Mouse (Mus musculus): ENCODE data around the gene Vwa3b.
A peak's percentile ranks its signal among the peaks of the same experiment; 100 is the strongest.

Vwa3b gene

DNA sequence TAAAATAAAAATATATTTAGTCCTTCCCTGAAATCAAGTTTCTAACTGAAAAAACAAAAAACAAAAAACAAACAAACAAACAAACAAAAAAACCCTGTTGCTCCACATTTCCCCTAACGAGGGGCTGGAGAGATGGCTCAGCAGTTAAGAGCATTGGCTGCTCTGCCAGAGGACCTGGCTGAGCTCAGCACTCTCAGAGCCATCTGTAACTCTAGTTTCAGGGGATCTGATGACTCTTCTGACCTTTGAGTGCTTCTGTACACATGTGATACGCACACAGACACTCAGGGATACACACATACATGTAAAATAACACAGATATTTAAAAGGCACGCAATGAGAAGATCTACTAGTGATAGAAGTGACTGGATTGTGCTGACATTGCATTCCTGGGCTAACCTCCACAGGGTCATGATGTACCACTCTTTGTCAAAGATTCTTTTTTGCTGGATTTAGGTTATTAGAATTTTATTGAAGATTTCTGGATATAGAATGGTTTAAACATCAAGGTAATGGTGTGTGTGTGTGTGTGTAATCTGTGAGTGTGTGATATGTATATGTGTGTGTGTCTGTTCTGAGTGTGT lies 14.7 kb upstream of the Vwa3b start:
- no peak for DNase-seq

DNA sequence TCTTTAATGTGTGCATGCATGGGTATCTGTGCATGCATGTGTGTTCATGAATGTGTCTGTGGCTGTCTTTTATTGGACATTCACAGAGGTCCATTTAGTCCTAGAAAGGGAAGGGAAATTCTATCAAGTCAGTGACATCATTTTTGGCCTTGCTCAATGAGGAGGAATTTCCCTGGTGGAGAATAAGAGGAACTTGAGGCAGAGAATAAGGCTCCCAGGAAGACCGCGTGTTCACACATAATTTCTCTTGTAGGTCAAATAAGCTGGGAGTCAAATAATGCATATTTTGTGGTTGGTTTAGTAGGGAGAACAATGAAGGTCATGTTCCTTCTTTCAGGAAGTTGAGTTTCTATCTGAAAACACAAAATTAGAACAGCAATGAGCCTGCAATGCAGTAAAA lies 13.4 kb upstream of the Vwa3b start:
- no peak for DNase-seq

DNA sequence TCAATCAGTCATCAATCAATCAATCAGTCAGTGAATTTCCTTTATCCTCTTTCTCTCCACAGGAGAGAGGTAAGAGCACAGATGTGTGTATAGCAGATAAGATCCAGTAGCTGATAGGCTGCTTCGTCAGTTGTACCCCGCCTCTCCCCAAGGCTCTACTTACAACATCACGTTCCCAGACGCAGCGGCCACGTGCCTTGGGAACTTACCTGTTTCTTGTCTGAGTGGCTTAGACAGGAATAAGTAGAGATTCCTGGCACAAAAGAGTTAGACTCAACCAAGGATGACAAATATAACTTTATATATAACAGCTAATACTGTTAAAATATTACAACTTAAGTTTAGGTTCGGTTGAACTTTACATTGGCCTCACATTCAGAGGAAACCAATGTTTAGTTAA lies 12.7 kb upstream of the Vwa3b start:
- DNase-seq = no peak

DNA sequence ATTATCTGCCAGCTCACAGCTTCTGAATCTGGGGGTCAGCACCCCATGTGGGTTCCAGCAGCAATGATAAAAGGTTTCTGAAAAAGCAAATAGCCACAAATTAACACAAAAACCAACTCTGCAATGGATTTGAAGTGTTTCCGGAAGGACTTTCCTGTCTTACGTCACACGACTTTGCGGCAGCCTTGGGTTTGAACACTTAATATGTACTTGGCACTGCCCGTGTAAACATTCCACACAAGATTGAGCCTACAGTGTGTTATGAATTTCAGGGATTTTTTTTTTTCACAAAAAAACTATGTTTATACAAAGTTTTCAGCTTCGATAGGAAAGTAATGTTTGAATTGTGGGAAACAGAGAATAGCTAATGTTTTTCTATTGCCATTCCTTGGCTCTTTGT lies 7.4 kb upstream of the Vwa3b start:
- DNase-seq = no peak

DNA sequence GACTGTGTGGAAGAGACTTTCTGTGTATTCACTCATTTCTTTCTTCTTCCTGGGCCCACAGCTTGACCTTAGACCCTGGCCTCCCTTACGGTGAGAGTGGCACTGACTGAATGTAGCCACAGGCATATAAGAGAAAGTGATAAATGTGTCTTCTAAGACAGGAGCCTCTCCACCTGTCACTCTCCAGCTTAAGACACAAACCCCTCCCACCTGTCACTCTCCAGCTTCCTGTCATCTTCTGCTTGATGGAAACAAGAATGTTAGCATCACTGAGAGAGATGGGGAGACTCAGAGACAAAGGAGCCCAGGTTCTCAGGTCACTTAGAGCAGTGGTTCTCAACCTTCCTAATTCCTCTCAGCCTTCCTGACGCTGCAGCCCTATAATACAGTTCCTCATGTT lies 3.7 kb upstream of the Vwa3b start:
- no peak for DNase-seq

DNA sequence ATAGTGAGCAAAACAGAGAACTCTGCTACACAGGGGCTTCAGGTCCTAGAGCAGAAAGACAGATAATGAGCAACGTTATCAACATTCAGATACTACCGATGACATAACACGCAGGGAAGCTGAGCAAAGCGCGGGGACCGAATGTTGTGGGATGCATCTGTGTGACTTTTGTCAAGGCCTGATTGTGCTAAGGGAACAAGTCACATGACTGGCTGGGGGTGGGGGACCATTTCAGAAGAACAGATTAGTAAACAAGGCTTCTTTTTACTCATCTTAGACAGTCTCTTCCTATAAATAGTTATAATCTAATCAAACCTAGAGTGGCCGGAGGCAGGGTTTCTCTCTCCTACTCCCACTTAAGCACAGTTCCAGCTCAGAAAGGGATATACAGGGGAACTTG lies 1.7 kb upstream of the Vwa3b start:
- no peak for DNase-seq

DNA sequence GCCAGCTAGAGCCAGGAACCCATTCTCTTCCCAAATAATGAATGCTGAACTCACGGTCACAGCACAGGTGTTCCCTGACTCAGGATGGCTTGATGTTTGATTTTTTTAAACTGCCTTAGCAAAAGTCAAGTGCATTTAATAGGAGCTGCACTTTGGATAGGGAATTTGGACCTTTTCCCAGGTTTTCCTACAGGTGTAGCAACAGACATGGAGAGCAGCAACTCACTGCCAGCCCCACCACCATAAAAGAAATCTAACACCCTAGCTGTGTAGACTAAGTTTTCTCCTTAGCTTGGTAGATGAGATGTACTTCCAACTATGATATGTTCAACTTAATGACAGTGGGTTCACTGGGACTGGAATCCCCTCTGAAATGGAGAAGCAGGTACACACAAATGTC lies 1.0 kb upstream of the Vwa3b start:
- DNase-seq = no peak

DNA sequence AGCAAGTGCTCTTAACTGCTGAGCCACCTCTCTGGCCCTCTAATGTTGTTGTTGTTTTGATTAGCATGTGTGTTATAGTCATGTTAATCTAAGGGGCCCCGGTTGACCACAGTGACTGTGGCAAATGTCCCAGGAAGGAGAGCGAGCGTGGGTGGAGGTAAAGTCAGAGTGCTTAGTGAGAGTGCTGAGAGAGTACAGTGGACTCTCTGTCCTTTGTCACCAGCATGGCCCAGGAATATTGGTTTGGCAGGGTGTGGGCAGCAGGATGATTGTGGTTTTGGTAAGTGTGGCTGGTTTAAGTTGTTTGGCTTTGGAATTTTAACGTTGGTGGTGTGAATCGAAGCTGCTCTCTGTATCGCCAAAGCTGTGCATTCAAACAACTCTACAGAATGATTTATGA lies 470 bp downstream of the Vwa3b start:
- DNase-seq = no peak

DNA sequence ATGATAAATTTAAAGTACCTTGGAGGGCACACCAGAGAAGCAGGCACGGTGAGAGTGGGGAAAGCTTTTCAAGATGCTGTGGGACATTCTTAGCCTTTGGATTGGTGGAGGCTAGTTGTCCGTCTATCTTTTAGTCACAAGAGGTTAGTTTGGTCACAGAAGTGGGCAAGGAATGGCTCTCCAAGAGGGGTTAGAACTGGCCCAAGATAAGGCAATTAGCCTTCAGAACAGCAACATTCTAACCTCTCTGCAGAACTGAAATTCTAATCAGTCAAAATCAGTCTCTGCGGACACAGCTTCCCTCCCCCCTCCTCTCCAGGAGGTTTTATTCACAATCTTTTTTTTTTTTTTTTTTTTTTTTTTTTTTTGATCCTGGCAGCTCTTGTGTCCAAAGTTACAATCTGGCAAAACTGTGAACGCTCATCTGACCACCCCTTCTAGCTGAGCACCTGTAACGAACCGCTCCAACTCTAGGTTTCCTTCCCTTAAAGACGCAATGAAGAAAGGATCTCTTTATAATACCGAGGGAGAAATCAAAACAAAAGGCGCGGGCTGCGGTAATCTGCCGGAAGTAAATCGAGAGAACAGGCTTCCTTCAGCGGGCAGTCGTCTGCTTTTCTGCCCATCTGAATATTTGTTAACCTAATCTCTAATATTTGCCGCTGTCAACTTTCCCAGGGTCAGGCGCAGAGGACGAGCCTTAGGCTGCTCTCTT lies 2.2 kb downstream of the Vwa3b start:
- no peak for DNase-seq

DNA sequence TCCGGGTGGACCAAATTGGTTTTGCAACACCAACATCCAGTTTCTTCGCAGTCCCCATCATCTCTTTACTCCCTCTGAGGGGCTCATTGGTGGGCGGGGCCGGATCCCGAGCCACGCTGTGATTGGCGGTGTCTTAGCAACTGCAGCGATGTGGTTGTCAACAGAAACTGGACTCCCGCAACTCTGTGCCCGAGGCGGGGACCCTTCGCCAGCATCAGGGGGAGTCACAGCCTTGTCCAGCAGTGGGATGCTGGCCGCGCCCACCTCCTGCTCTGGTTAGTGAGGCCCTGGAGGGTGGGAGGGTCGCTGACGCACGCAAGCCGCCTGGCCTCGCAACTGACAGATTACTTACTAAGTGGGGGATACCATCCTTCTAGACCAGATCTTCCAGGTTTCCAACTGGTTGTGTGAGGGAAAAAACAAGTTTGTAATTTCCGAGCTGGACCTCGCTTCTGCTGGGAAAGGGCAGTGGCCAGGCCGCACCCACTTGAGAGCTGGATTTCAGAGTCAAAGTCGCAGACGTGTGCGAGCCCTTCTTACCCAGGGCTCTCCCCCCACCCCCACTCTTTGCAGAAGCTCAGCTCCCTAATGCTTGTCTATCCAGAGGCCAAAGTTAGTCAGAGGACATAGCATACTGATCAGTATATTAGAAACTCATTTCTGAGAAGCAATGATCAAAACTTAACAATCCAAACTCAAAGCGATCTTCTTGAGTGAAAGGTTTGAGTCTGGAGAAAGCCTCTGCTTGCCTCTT lies 2.9 kb downstream of the Vwa3b start:
- peak; percentile 52 for DNase-seq

DNA sequence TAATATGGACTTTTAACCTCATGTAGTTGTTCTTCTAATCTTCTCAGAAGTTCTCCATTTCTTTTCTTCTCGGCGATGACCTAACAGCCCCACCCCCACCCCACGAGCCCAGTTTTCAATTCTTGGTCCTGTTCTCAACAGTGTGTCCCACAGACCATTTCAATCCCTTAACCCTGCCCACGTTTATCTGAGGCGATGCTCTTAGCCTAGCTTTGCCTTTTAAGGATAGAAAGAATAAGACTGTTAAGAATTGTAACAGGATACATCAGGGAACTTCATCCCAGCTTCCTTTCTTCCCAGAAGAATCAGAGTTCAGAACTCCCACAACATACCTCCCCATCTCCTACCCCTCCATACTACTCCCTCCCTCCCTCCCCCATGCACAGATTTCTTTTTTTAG lies 3.5 kb downstream of the Vwa3b start:
- no peak for DNase-seq

DNA sequence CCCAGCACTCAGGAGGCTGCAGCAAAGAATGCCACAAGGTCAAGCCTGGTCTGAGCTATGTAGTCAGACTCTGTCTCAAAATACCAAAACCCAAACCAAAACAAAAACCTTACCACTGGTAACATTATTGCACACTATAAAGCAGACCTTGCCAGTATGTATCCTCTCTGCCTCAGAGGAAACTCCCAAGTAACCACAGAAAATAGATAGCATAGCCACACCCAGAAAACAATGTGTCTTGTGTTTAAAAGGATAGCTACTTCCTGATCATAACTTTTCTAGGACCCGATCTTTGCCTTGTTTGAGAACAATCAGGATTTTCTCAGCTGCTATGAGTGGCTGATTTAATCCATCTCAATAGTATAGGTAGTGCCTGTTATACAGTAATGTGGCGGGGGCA lies 4.3 kb downstream of the Vwa3b start:
- DNase-seq = no peak

DNA sequence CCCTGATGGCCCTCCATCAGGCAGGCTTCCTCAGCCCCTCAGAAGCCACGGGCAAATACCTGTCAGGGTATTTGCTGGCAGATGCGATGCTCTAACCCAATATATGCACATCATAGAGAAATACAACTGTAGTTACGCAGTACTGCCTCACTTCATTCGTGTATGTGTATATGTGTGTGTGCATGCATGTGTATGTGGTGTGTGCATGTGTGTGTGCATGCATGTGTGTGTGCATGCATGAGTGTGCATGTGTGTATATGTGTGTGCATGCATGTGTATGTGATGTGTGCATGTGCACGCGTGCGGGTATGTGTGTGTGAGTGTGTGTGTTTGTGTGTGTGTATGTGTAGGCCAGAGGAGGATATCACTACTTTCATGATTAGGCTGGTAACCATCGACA lies 9.5 kb downstream of the Vwa3b start:
- no peak for DNase-seq

DNA sequence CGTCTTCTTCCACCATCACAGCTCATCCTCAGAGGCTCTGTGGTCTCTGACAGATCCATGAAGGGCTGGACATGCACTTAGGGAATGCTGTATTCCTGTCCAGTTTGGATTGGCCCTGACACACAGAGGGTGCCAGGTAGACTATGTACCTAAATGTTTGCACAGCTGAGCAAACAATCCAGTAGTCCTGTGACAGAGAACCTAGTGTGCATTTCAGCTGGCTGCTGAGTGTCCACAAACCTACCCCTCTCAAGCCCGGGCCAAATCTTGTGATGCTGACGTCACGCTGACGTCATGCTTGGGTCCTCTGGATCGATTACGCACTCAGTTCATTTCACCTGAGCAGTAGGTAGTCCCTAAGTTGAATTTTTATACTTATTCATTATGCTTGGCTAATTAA lies 14.7 kb downstream of the Vwa3b start:
- no peak for DNase-seq

DNA sequence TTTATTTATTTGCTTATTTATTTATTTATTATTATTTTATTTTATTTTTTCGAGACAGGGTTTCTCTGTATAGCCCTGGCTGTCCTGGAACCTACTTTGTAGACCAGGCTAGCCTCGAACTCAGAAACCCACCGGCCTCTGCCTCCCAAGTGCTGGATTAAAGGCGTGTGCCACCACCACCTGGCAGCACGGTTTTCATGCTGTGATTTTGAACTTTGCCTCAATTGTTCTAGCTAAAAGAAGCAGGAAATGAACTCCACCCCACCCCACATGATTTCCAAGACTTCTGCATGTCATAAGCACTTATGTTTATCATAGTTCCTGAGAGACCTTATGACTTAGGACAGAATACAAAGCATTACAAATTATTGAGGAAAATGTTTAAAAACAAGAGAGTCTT lies 15.5 kb downstream of the Vwa3b start:
- no peak for DNase-seq

DNA sequence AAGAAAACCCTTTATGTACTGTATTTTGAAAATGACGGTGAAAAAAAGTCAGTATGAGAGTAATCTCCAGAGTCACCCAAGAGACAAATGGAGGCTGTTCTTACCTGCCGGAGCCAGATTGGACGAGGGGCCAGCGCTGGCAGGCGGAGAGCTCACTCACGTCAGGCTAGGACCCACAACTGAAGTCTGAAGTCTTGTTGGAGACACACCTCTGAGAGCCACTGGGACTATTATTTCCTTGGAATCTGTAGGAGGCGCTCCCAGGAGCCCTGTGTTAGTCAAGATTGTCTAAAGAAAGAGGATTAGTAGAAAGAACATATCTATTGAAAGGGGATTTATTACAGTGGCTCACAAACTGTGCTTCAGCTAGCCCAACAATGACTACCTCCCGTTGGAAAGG lies 16.4 kb downstream of the Vwa3b start:
- DNase-seq = no peak

DNA sequence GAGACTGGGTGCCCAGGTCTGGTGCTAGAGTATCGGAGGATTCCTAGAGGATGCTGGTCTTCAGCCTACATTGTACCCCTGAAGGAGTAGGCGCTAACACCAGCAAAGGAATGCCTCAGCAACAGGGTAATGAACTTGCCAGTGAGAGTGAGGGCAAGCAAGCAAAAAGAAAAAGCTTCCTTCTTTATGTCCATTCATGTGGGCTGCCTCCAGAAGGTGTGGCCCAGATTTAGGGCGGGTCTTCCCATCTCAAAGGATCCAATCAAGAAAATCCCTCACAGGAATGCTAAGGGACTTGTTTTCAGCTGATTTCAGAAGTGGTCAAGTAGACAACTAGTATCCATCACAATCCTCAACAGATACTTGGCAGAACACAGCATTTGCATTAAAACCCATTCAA lies 16.8 kb downstream of the Vwa3b start:
- DNase-seq = no peak

DNA sequence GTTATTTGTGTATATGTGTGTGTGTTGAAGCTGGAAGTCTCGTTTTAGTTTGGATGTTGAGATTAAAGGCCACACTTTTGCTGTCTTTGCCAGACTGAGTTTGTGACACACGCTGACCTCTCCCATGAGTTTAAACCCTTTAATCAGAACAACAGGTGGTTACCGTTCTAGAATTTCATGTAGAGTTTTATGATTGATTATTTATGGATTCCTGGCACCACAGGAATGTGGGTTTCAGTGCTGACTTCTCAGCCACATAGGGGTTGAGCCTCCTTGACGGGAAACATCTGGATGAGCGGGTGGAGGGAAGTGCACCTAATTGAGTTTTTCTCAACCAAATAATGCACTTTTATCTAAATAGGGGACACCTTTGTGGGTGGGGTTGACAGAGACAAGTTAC lies 19.1 kb downstream of the Vwa3b start:
- no peak for DNase-seq

DNA sequence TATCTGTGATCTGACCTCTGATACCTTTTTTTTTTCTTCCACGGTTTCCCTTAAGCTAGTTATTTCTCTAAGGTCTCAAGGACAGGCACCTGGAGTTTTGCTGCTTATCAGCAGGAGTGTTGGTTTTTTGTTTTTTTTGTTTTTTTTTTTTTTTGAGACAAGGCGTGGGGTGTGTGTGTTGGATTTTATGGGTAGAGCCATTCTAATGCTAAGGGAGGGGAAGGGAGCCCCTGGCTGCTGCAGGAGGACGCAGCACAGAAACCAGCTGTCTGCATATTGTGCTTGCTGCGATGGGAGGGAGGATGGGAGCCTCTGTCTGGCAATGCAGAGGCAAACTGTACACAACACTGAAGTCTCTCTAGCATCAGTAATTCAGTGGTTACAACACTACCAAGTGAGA lies 22.8 kb downstream of the Vwa3b start:
- DNase-seq = no peak

DNA sequence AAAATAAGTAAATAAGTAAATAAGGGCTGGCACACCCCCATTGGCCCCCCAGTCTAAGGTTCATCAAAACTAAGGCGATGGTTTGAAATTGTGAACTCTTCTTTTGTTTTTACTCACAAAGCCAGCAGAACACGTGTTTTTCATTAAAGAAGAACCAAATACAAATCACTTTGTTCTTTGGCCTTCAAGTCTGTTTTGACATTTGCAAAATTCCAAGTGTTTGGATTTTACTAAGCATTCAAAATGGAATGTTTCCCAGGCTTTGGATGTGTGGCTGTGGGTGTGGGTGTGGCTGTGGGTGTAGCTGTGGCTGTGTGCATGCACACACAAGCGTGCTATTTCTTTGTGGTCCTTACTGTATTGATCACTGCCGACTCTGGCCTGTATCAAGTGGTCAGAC lies 27.3 kb downstream of the Vwa3b start:
- DNase-seq = no peak

DNA sequence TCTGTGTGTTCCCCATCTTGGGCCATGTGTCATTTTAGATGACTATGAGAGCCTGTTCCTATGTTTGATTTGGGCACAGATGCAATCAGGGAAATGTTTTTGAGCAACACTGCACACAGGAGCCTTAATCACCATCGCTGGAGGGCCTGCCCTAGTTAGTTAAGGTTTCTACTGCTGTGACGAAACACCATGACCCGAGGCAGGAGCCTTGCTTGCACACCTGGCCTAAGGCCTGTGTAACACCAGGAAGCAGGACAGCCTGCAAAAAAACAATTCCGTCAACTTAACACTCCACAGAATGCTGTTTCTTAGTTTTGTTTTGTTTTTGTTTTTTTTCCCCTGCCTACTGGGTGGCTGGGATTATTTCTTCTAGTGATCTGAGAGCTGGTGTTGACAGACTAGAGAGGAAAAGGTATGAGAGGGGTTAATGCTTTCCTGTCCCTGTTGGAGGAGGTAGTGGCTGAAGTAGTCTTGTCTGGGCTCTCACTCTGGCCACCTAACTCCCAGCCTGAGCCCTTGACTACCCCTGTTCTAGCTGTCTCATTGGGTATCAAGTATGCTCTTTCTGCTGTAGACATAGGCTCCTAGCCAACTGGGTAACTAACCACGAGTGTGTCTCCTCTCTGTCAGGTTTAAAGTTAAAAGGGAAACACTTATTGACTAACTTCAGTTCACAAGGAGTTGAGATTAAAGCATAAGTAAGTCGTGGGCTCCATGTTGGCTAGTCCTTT lies 30.6 kb downstream of the Vwa3b start:
- no peak for DNase-seq

DNA sequence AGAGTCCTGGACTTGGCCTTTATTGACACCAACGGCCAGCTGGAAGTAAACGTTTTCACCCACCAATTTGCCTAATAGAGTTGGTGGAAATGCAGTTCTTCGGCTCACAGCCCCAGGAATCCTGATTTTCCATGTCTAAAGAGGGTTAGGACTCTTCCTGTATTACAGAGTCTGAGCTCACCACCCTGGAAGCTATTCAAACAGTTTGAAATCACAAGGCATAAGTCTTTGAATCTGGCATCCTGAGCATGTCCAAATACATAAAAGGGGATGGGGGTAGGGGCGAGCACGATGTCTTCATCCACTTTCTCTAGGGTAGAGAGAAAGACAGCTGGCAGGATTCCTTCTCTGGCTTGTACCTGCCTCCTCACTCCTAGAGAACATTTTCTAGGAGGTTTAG lies 34.5 kb downstream of the Vwa3b start:
- no peak for DNase-seq

DNA sequence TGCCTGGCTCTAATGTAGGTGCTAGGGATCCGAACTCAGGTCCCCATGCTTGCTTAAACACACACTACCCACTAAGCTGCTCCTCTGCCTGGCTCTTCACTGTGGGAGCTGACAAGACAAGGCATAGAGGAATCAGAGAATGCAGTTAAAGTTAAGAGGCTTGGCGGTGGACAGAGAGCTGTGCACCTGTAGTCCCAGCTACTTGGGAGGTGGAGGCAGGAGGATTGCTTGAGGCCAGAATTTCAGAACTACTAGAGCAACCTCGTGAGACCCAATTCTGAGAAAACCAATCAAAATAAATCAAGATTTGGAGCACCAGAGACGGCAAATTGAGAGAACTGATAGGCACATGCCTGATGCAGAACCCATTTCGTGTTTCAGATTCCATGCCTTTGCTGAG lies 36.7 kb downstream of the Vwa3b start:
- DNase-seq = no peak

DNA sequence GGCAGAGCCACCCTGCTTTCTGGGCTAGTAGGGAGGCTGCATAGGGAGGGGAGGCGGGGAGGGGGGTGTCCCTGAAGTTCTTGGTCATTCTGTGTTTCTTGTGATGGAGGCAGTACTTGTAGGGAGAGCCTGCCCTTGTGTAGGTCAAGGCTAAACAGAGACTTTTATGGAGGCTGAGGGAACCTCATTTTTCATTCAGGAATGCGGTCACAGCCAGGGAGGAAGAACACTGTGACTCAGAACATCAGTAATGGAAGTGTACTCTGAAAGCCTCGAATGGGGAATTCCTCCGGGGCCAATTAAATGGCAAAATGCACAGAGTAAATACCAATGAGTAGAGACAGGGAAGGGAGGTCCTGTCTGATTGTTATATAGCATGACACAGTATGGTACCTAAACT lies 37.4 kb downstream of the Vwa3b start:
- DNase-seq = no peak
